Mouse (Mus musculus) left cerebral cortex, adult 6 months (tissue): ENCODE measurements around the gene Tas2r105. TPM values are rescaled to one million over a fixed set of nuclear protein-coding genes. Genes with fewer than 3 reads are reported as not detected.

Source experiments
- long read RNA-seq, 2 experiments: library from polyadenylated mRNA; unstranded; transcript quantifications; one replicate each; pipeline ENCODE4 v2.0.0; 2019 to 2020
- polyA plus RNA-seq: library from polyadenylated mRNA; unstranded; fragments of <200 nt; fragmentation: Nextera tagmentation; gene quantifications from 2 replicates; pipeline ENCODE4 v1.2.3, GENCODE M21; 2021

The Tas2r105 gene
- polyA plus RNA-seq, result not detected in 2 replicates
- long read RNA-seq, experiment 1, result 0 reads
- long read RNA-seq, experiment 2, result 0 reads

DNA sequence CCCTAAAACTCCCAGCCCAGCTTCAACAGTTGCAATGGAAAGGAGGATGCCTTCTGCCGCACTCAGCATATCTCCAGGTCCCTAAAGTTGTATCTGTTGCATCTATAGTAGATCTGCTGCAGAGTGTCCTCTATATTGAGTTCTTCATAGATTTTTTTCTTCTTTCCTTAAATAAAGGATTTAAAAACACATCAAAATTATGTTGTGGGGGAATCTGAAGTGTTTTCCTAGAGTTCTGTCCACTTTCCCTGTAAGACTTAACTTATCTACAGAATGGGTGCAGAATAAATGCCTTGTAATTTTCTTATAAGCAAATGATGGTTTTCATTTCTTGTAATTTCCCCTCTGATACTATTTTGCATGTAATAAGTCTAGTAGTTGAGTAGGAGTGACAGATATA is at the start of gene Tas2r105:
Tas2r105 (minus strand) TSS at position 101 of the 400 bp plus-strand sequence.

GRCm38 (mm10) chr6:131689963-131690362 is 2.7 kb upstream of the Tas2r105 start, which contains the start of gene Tas2r114:
Gene Tas2r114 (minus strand): TSS chr6:131690063.

GRCm38 (mm10) chr6:131685644-131686043 is 1.7 kb downstream of the Tas2r105 start, which contains the start of gene Tas2r104:
Gene Tas2r104 (minus strand): TSS chr6:131685744.

DNA sequence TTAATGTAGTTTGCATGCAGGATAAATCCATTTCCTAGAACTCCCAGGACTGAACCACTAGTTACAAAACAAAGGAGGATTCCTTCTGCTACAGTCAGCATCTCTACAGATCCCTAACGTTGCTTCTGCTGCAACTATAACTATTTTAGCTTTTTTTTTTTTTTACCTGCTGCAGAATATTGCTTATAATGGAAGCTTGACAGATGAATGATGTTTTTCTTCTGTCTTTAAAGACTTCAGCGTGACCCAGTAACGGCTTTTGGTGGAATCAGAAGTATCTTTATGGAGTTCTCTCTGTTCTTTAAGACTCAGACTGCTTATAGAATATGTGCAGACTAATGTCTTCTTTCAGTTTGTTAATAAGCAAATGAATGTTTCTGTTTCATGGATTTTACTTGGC is 8.5 kb downstream of the Tas2r105 start, which contains the start of gene Tas2r106:
Tas2r106 (minus strand) TSS at position 101 of the 400 bp plus-strand sequence.

GRCm38 (mm10) chr6:131660049-131660448 is 27.2 kb downstream of the Tas2r105 start, which contains the start of gene Tas2r107:
Gene Tas2r107 (minus strand): TSS chr6:131660149.

Other genes with a start within 250 kb of the Tas2r105 start
- not detected in 2 replicates for gene 5430401F13Rik, start 201.1 kb downstream of the Tas2r105 start, polyA plus RNA-seq
- gene Gm6619, start 201.1 kb downstream of the Tas2r105 start, polyA plus RNA-seq, result not detected in 2 replicates
- not detected in 2 replicates for gene Tas2r130, start 56.6 kb downstream of the Tas2r105 start, polyA plus RNA-seq
- not detected in 2 replicates for gene Tas2r107, start 27.3 kb downstream of the Tas2r105 start, polyA plus RNA-seq
- gene Tas2r106, start 8.6 kb downstream of the Tas2r105 start, polyA plus RNA-seq, result not detected in 2 replicates
- not detected in 2 replicates for gene Tas2r104, start 1.8 kb downstream of the Tas2r105 start, polyA plus RNA-seq
- not detected in 2 replicates for gene Tas2r114, start 2.6 kb upstream of the Tas2r105 start, polyA plus RNA-seq